Mouse (Mus musculus) limb, embryonic 12.5 days (tissue): ENCODE data around the gene Sprr2a1. TPM values are rescaled to one million over a fixed set of nuclear protein-coding genes. Genes with fewer than 3 reads are reported as not detected.
A peak's percentile ranks its signal among the peaks of the same experiment; 100 is the strongest.
"Not testable (repeated sequence)": the region's sequence is repeated elsewhere in the genome, so short reads cannot be mapped to it uniquely, and the experiment has no call there.

Experiments
- ATAC-seq: fragments of 200-750 bp; cut with Nextera tagmentation; 2 replicates; pipeline ENCODE4 v1.8.0; 2017; ENCODE audit warnings: low read depth, moderate TSS enrichment; ENCODE audit not compliant: insufficient number of reproducible peaks, insufficient read depth, low FRiP score, low TSS enrichment
- H3K27ac ChIP-seq: fragments of 300-500 bp; sonication (generic); 2 replicates; pipeline ENCODE4 v1.5.1; 2016; ENCODE audit warnings: mild to moderate bottlenecking, moderate library complexity
- H3K27me3 ChIP-seq: fragments of 300-500 bp; sonication (generic); 2 replicates; pipeline ENCODE4 v1.6.1; 2016; ENCODE audit warnings: mild to moderate bottlenecking, moderate library complexity
- H3K36me3 ChIP-seq: fragments of 300-500 bp; sonication (generic); 2 replicates; pipeline ENCODE4 v1.6.1; 2016; ENCODE audit warnings: mild to moderate bottlenecking, moderate library complexity
- H3K4me1 ChIP-seq: fragments of 300-500 bp; sonication (generic); replicated peaks from 2 replicates; pipeline ENCODE4 v1.6.1; 2016
- H3K4me2 ChIP-seq: fragments of 300-500 bp; sonication (generic); 2 replicates; pipeline ENCODE4 v1.6.1; 2016; ENCODE audit warnings: mild to moderate bottlenecking, moderate library complexity
- H3K4me3 ChIP-seq: fragments of 300-500 bp; sonication (generic); replicated peaks from 2 replicates; pipeline ENCODE4 v1.5.1; 2016; ENCODE audit warnings: mild to moderate bottlenecking
- H3K9ac ChIP-seq: fragments of 300-500 bp; sonication (generic); replicated peaks from 2 replicates; pipeline ENCODE4 v1.6.1; 2016; ENCODE audit warnings: mild to moderate bottlenecking, moderate library complexity
- H3K9me3 ChIP-seq: fragments of 300-500 bp; sonication (generic); 2 replicates; pipeline ENCODE4 v1.6.1; 2016; ENCODE audit warnings: mild to moderate bottlenecking, moderate library complexity
- WGBS: fragments of 180-500 bp; shearing (Covaris S2); methylation state at CpG from one replicate; pipeline ENCODE4 v1.1.7; 2016; 5-methylcytosine and 5-hydroxymethylcytosine counted together
- polyA plus RNA-seq: library from polyadenylated mRNA; unstranded; fragments of >200 nt; fragmentation: Nextera tagmentation; extraction: Ambion mirVana; gene quantifications from 2 replicates; pipeline ENCODE4 v1.2.1, GENCODE M21; 2016

The Sprr2a1 gene
- polyA plus RNA-seq = not detected in 2 replicates

DNA sequence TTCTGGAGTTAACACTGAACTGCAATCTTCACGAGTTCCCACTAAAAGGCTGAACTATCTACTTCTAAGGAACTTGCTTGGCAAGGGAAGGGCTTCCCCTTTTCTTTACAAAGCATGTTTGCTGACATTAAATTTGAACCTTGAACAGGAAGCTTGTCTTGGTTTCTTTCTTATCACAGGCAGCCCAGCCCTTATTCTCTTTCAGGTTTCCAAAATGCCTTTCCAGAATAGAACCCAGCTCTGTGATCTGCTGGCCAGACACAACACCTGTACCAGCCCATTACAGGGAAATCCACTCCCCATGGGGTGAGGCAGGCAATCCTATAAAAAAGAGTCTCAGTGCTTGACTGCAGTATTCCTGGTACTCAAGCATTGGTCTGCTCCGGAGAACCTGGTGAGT is at the start of gene Sprr2a1, which contains the start of gene Sprr2a2:
Sprr2a1 (plus strand) TSS at position 231 of the 400 bp plus-strand sequence.
Sprr2a2 (plus strand) TSS at position 352 of the 400 bp plus-strand sequence.
- not testable (repeated sequence) for H3K36me3 ChIP-seq, H3K4me1 ChIP-seq, H3K27ac ChIP-seq, H3K4me2 ChIP-seq, ATAC-seq, H3K27me3 ChIP-seq, H3K9me3 ChIP-seq, H3K4me3 ChIP-seq, H3K9ac ChIP-seq
- WGBS = no CpG with 5 or more reads among the region's 2 CpGs

DNA sequence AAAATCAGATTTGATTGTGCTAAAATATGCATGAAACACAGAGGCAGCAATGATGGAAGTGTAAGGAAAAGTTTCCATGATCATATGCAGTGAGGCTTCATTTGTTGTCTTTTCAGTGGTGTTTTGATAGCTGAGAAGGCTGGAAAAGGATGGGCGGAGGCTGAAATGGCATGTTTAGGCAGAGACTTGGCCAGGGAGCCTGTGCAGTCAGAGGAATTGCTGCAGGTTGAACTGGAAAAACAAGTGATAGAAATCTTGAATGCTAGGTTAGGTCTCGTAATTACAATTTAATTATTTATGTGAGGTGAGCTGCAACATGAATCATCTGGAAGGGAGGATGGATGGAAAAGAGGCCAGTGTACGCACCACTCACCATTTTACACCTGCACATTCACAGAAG is 45.8 kb upstream of the Sprr2a1 start:
- no peak overlapping the region for H3K4me2 ChIP-seq
- no peaks in the 10 kb centered on the region for H3K27me3 ChIP-seq
- H3K27ac ChIP-seq = no peak overlapping the region
- H3K4me1 ChIP-seq = no peaks in the 10 kb centered on the region
- H3K9ac ChIP-seq = no peak overlapping the region
- ATAC-seq = no peak
- H3K9me3 ChIP-seq = no peaks in the 10 kb centered on the region
- H3K4me3 ChIP-seq = no peak overlapping the region
- WGBS = 73% methylated on average over 3 of the region's 3 CpGs
- no peaks in the 10 kb centered on the region for H3K36me3 ChIP-seq

GRCm38 (mm10) chr3:92176880-92177279 is 38.7 kb upstream of the Sprr2a1 start:
- H3K36me3 ChIP-seq = no peaks in the 10 kb centered on the region
- H3K9me3 ChIP-seq = no peaks in the 10 kb centered on the region
- H3K4me3 ChIP-seq = no peak overlapping the region
- H3K27ac ChIP-seq = no peak overlapping the region
- H3K4me2 ChIP-seq = no peak overlapping the region
- no peaks in the 10 kb centered on the region for H3K27me3 ChIP-seq
- ATAC-seq = no peak
- no peak overlapping the region for H3K9ac ChIP-seq
- WGBS = 71% methylated on average over 1 of the region's 1 CpGs
- H3K4me1 ChIP-seq = no peaks in the 10 kb centered on the region

DNA sequence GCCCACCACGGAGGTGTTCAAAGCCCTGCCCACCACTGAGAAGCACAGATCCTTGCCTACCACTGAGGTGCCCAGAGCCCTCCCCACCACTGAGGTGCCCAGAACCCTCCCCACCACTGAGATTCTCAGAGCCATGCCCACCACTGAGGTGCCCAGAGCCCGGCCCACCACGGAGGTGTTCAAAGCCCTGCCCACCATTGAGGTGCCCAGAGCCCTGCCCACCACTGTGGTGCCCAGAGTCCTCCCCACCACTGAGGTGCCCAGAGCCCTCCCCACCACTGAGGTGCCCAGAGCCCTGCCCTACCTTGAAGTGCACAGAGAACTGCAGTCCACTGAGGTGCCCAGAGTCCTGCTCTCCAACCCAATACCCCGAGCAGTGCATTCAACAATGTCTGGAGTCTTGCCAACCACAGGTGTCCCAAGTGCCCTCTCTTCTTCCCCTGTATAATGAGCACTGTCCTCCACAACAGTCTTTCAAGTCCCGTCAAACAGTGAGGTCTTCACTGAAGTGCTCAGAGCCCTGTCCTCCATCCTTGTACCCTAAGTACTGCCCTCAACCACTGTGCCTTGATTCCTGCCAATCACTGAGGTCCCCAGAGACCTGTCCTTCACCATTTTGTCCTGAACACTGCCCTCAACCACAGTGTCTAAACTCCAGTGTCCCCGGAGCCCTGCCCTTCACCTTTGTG is 19.9 kb upstream of the Sprr2a1 start:
- Histone ChIP-seq H3K9me3 (no peaks in the 10 kb centered on the region), H3K27me3 (no peaks in the 10 kb centered on the region), H3K4me1 (no peaks in the 10 kb centered on the region), H3K27ac (no peak overlapping the region), H3K4me3 (no peak overlapping the region), H3K9ac (no peak overlapping the region), H3K36me3 (no peaks in the 10 kb centered on the region), H3K4me2 (no peak overlapping the region)
- WGBS = 87% methylated on average over 6 of the region's 6 CpGs
- ATAC-seq = peak; percentile 37; the same call in 1 of the 2 replicates

GRCm38 (mm10) chr3:92211133-92211925 is 4.3 kb upstream of the Sprr2a1 start:
- not testable (repeated sequence) for H3K9ac ChIP-seq, H3K9me3 ChIP-seq, H3K27me3 ChIP-seq, H3K4me3 ChIP-seq, H3K36me3 ChIP-seq, H3K4me2 ChIP-seq, H3K4me1 ChIP-seq, H3K27ac ChIP-seq
- WGBS = no CpG with 5 or more reads among the region's 16 CpGs
- ATAC-seq = 0 out of 2 replicates have a peak, but pooled peaks have one; percentile 37

GRCm38 (mm10) chr3:92212059-92212458 is 3.5 kb upstream of the Sprr2a1 start:
- H3K4me3 ChIP-seq, H3K9ac ChIP-seq, ATAC-seq, H3K27ac ChIP-seq, H3K4me1 ChIP-seq, H3K27me3 ChIP-seq, H3K36me3 ChIP-seq, H3K4me2 ChIP-seq, H3K9me3 ChIP-seq: not testable (repeated sequence)
- no CpG with 5 or more reads among the region's 1 CpGs for WGBS

- H3K4me3 ChIP-seq, H3K4me1 ChIP-seq: not testable (repeated sequence)
These were observed 1.9 kb upstream of the Sprr2a1 start for GRCm38 (mm10) chr3:92213651-92214050.

DNA sequence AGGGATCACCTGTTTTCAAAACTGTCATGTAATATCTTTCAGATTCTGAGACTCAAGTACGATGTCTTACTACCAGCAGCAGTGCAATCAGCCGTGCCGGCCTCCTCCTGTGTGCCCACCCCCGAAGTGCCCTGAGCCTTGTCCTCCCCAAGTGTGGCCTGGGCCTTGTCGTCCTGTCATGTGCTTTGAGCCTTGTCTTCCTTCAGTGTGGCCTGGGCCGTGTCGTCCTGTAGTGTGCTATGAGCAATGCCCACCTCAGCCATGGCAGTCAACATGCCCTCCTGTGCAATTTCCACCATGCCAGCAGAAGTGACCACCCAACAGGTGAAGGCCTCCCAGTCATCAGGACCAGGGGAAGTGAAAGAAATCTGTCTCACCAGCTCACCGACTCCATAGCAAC is 3.4 kb downstream of the Sprr2a1 start:
- H3K4me1 ChIP-seq, H3K27me3 ChIP-seq: not testable (repeated sequence)
- no CpG with 5 or more reads among the region's 8 CpGs for WGBS

More at GRCm38 (mm10) chr3:92213651-92214050, 1.9 kb upstream of the Sprr2a1 start:
- not testable (repeated sequence) for ATAC-seq, H3K36me3 ChIP-seq, H3K27ac ChIP-seq, H3K4me2 ChIP-seq, H3K9ac ChIP-seq, H3K9me3 ChIP-seq, H3K27me3 ChIP-seq

GRCm38 (mm10) chr3:92223708-92224107 is 8.1 kb downstream of the Sprr2a1 start:
- H3K9me3 ChIP-seq, H3K27ac ChIP-seq, H3K4me2 ChIP-seq, H3K4me3 ChIP-seq, H3K27me3 ChIP-seq, H3K4me1 ChIP-seq, H3K9ac ChIP-seq, H3K36me3 ChIP-seq, ATAC-seq: not testable (repeated sequence)

More for the DNA sequence above, 3.4 kb downstream of the Sprr2a1 start:
- not testable (repeated sequence) for H3K9ac ChIP-seq, H3K4me3 ChIP-seq, H3K27ac ChIP-seq, H3K4me2 ChIP-seq, H3K36me3 ChIP-seq, H3K9me3 ChIP-seq
- ATAC-seq = peak; percentile 80

DNA sequence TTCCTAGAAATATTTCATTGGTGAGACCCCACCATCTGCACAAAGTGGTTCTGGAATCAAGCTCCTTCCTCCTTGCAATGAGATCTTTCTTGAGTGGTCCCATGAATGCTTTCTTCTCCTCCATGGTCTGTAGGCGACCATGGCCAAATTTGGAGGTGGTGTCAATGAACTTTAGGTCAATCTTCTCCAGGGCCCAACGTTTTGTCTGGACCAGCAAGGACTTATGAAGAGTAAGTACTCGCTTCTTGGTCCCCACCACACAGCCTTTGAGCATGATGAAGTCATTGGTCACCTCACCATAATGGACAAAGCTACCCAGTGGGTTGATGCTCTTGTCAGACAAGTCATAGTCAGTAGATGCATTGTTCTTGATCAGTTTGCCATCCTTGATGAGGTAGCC is 11.8 kb downstream of the Sprr2a1 start:
- not testable (repeated sequence) for H3K4me3 ChIP-seq, H3K27ac ChIP-seq, H3K36me3 ChIP-seq, H3K9ac ChIP-seq, H3K4me2 ChIP-seq, H3K4me1 ChIP-seq, H3K9me3 ChIP-seq, H3K27me3 ChIP-seq, ATAC-seq
- 67% methylated on average over 3 of the region's 3 CpGs for WGBS

DNA sequence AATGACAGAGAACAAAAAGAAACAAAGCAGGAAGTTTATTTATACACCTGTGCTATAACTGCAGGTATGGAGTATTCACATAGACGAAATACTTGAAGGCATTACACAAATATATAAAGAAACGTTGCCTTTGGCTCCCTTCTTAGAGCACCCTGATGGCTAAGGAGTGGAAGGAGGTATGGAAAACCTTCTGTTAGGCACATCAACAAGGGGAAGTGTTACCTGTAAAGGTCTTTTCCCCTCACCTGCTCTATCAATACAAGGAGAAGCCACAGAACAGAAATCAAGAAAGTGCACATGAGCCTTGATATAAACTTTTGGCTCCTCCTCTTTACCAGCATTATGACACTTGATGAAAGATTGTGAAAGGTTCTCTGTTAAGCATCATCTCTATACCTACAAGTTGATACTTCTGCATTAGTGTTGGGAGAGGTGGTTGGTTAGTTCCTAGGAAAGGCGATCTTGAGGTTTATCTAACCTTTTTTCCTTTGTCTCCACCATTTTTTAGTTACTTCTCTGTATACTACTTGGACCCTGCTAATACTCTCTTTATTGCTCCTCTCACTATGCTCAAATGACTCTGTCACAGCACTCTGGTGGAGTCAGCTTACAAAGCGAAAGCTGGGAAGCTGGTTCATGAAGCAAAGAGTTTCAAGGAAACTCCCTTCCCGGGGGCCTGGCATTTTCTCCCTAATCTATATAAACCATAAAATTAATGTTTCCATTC is 21.0 kb downstream of the Sprr2a1 start:
- not testable (repeated sequence) for H3K4me3 ChIP-seq, H3K4me1 ChIP-seq, H3K9ac ChIP-seq, H3K27ac ChIP-seq, H3K27me3 ChIP-seq, H3K9me3 ChIP-seq, H3K36me3 ChIP-seq, H3K4me2 ChIP-seq
- WGBS = no CpG with 5 or more reads among the region's 5 CpGs
- ATAC-seq = 0 out of 2 replicates have a peak, but pooled peaks have one; percentile 50
